Mouse (Mus musculus) right cerebral cortex, postnatal 4 days (tissue): ENCODE data around the gene Ankrd27.
A peak's percentile ranks its signal among the peaks of the same experiment; 100 is the strongest.

Experiments used
- DNase-seq: peaks from one replicate; pipeline ENCODE4 v3.0.0-alpha.2; 2022

Ankrd27 gene

DNA sequence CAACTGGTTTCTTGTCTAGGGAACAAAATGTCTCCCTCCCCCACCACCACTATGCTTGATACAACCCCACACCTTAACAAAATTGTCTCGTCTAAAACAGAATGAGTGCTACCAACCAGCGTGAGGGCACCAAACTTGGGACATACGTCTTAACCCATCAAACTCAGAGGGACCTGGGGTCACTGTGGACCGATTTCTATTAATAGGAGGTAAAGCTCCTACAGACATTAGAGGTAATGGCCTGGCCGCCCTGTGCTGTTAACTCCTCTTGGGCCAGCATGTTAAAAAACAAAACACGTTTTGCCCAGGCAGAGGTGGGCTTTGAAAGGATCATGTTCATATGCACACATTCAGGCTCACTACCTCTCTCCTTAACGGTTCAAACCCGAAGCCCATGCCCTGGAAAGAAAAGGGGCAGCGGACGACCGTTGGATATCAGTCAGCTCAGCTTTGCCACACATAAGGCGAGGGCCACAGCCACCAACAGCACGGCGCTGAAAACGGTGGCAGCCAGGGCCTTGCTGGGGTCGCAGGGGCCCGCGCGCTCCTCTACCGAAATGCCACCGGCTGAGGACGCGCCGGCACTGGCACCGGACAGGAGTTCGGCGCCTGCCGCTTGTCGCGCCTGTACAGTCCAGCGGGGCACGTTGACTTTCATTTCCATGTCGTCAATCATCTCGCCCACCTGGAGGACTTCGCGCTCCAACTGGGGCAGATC lies 1.8 kb upstream of the Ankrd27 start:
- no peak for DNase-seq

GRCm38 (mm10) chr7:35584786-35585190 lies 1.3 kb upstream of the Ankrd27 start:
- peak; percentile 24 for DNase-seq

- DNase-seq: peak; percentile 33
Measured at GRCm38 (mm10) chr7:35585191-35586054, 621 bp upstream of the Ankrd27 start, which contains the start of gene Rgs9bp. TSS of gene Rgs9bp (minus strand) at chr7:35585582.

DNA sequence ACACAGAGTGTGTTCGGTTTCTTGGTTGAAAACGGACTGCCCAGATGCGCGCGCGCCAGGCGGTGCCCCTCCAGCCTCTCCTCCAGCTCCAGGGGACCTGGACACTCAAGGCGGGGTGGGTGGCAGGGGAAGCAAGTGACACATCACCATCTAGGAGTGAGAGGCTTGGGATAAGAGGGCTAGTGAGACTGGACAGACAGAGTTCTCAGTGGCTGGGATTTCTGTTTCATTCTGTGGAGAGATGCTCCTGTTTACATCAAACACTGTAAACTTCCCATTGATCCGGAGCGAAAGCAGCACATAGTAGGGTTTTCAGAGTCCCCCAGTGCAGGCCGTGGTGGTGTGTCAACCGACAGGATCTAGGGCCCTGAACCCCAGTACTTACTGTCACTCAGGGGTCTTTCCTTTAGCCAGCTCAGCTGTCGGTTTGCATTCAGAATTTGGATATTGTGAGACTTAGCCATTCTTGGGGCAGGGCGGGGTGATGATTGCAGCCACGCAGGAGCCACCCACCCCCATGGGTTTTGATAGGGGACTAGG lies 932 bp downstream of the Ankrd27 start:
- no peak for DNase-seq

DNA sequence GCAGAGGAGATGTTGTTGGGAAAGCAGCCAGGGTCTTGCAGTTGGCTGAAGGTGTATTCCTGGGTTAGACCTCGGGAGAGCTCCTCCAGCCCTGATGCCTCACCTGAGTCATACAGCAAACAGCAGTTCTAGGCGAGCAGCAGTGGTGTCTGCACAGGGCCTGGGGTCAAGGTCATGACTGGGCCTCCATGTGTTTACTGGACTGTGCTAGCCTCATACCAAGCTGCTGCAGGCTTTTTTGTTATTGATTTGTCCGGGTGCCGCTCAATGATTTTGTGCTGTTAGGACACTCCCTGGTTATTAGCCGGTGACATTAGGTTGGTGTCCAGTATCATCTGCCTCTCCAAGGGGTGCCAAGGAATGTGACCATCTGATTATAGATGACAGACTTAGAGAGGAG lies 1.7 kb downstream of the Ankrd27 start:
- DNase-seq: no peak

DNA sequence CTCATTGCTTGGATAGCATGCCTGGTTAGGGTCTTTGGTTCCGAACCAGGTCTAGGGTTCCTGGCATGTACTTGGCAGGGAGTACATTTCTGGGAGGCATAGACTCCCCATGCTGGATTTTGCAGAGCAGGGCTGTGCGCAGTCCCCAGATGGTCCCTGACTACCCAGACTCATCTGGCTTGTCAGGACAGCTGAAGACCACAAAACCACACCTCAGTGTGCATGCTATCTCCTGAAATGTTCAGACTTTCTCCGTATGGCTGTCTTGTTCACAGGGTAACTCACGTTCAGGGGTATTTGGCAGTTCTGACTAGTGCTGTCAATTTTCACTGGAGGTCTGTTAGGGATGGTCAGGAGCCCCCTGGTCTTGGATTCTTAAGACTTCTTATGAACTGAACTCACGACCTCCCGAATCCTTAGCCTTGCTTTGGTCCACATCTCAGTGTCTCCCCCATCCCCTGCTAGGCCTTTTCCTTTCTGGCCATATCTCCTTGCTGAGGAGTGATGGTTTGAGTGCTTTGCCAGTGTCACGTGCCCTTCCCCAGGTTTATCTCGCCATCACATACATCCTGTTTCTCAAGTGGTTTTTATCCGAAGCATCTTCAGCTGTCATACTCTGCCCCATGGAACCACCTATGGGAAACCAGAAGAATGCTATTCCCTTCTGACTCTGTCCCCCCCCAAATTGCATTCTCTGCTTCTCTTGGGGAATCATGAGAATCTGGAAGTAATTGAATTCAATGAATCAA lies 2.8 kb downstream of the Ankrd27 start:
- no peak for DNase-seq

GRCm38 (mm10) chr7:35589485-35589884 lies 3.4 kb downstream of the Ankrd27 start:
- DNase-seq: no peak

GRCm38 (mm10) chr7:35590731-35591191 lies 4.7 kb downstream of the Ankrd27 start:
- DNase-seq: no peak

DNA sequence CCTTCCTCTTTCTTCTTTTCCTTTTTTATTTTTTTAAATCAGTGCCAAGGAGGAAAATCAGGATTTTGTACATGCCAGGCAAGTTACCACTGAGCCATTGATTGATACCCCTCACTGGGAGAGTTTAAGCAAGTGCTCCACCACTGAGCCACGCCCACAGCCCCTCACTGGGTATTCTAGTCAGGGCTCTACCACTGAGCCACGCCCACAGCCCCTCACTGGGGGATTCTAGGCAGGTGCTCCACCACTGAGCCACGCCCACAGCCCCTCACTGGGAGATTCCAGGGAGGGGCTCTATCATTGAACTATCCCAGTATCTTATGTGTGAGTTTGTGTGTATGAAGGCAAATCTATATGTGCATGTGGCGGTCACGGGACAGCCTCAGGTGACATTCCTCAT lies 8.3 kb downstream of the Ankrd27 start:
- DNase-seq: no peak

- no peak for DNase-seq
Measured at GRCm38 (mm10) chr7:35599492-35599891, 13.4 kb downstream of the Ankrd27 start.

GRCm38 (mm10) chr7:35600031-35600430 lies 14.0 kb downstream of the Ankrd27 start:
- DNase-seq: no peak

- no peak for DNase-seq
Measured at GRCm38 (mm10) chr7:35601106-35601505, 15.1 kb downstream of the Ankrd27 start.

GRCm38 (mm10) chr7:35602766-35603165 lies 16.7 kb downstream of the Ankrd27 start:
- no peak for DNase-seq

GRCm38 (mm10) chr7:35606816-35607215 lies 20.8 kb downstream of the Ankrd27 start:
- no peak for DNase-seq

DNA sequence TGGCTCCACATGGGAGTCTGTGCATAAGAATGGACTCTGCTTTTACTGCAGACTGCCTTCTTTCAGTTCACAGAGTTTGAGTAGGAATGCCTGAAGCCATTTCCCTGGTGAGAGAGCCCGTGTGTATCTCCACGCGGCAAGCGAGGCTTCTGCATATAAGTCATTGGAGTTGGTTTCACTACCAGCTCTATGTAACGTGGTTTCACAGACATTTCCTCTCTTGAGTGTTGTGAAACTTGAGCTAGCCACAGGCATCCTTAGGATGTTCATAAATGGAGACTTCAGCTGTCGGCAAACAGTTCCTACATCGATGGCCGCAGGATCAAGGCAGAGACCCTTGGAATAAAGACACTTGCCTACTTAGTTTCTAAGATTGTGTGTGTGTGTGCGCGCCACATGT lies 23.2 kb downstream of the Ankrd27 start:
- DNase-seq: no peak

DNA sequence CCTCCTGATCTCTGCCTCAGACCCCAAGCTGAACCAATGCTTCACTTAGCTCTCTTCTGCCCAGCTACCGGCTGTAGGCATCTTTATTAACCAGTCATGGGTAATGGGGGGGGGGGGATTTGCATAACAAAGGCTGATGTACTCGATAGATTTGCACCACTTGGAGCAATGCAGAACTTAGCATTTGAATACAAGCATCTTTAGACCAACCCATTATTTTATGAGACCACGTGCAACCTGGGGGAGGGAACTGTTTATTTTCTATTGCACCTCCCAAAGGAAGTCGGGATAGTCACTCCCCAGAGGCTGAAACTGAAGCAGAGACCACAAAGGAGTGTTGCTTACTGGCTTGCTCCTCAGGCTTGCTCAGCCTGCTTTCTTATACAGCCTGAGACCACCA lies 31.5 kb downstream of the Ankrd27 start:
- no peak for DNase-seq

GRCm38 (mm10) chr7:35622626-35623025 lies 36.6 kb downstream of the Ankrd27 start:
- no peak for DNase-seq

GRCm38 (mm10) chr7:35626038-35626437 lies 40.0 kb downstream of the Ankrd27 start:
- no peak for DNase-seq

DNA sequence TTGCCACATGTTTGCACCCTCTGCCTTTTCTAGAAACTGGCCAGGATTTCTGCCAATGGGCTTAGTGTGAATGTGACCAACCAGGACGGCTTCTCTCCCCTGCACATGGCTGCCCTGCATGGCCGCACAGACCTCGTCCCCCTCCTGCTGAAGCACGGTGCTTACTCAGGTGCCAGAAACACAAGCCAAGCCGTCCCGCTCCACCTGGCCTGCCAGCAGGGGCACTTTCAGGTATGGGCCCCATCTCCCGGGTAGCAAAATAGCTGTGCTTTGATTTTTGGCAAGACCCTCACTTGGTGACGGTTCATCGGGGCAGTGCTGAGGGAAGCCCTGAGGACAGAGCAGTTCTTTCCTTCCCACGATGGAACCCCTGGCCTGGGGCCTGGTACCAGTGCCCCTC lies 41.3 kb downstream of the Ankrd27 start:
- DNase-seq: no peak

DNA sequence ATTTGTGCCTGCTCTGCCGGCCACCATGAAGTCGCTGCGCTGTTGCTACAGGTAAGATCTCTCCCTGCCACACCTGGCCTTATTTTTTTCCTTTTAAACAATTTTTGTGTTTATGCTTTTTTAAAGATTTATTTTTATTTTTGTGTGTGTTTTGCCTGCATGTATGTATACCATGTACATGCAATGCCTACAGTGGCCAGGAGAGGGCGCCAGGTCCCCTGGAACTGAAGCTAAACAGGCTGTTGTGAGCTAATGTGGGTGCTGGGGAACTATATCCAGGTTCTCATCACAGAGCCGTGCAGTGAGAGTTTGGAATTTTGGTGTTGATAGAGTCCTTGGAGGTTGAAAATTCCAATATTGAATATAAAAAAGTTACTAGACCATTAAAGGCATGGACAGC lies 42.5 kb downstream of the Ankrd27 start:
- DNase-seq: peak; percentile 51

DNA sequence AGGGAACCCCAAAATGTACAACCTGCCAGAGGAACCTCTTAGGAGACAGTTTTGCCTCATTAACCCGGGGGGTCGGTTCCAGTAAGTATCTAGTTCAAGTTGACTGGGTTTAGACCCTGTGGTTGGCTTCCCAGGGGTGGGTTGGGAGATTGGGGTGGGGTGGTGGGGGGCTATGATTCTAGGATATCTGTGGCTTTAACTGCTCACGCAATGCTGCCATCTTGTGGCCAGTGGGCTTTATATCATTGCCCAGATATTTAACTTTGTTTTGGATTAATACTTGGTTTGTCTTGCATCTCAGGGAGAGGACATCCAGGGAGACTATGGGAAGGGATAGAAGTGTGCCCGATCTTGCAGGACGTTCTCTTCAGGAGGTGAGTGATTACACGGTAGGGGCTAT lies 50.2 kb downstream of the Ankrd27 start:
- DNase-seq: peak; percentile 72

DNA sequence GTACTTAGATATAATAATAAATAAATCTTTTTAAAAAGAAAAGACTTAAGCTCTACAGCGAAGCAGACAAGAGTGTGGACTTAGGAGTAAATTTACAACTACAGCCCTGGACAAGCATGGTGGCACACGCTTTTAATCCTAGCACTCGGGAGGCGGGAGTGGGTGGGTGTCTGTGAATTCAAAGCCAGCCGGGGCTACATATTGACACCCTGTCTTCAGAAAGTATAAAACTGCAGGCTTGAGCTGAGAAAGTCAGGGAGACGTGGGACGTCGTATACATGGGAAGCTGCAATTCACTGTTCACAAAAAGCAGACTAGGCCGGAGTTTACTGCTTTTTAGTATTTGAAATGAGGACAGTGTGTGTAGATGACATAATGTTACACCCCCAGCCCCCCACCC lies 50.8 kb downstream of the Ankrd27 start:
- DNase-seq: no peak

GRCm38 (mm10) chr7:35640072-35640471 lies 54.0 kb downstream of the Ankrd27 start:
- no peak for DNase-seq
